Mouse (Mus musculus) liver, adult 2 months (tissue): Measurements from ENCODE around the gene Gm13271.

Source experiments
- CTCF ChIP-seq: fragments of 200-500 bp; IDR thresholded peaks from 2 replicates; pipeline ENCODE4 v1.5.1; 2011; ENCODE audit warnings: low read depth, low read length, control low read depth
- POLR2A ChIP-seq: fragments of 200-500 bp; IDR thresholded peaks from 2 replicates; pipeline ENCODE4 v1.6.1; 2011; ENCODE audit warnings: low read length, control low read depth; ENCODE audit not compliant: insufficient read depth; ENCODE audit errors: extremely low read depth

DNA sequence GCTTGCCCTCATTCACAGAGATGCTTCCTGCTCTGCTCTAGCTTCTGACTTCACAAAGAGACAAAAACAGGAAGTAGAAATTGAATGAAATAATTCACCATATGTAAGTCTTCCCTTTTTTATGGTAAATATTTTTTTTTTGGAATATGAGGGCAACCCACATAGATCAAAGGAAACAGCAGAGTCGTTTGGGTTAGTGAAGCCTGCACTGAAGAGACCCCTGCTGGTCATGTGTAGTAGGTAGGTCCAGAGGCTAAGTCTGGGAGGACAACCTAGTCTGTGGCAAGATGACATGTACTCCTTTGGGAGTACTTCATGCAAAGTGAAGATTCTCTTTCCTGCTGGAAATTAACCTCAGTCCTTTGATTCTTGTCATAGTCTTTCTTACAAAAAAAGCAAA is 27.3 kb upstream of the Gm13271 start:
- TF ChIP-seq CTCF, result peak; percentile 64; the same call in 1 of the 2 replicates
- TF ChIP-seq POLR2A, result no peak
